8 mouse cellular contexts compared by ENCODE assay signal in the genomic region with DNA sequence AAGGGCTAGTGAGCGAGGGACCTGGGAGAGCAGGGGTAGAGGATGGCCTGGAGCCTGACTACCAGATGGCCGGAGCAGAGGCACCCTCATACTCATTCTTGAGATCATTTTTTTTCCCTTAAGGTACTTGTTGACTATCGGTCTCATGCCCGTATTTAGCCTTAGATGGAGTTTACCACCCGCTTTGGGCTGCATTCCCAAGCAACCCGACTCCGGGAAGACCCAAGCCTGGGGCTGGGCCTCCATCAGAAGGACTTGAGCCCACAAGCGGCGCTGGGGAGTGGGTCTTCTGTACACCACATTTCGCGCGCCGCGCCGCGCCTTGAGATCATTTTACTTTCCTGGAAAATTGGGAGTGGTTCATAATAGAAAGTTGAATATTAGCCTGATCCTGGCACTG.
DNase-seq lines count a peak whose midpoint lies in the region; ATAC-seq lines count a peak whose summit lies in the region.

No protein-coding gene starts in this region.

- H3K9ac ChIP-seq in embryonic facial prominence, embryonic 15.5 days = no peak overlapping the region
- H3K9ac ChIP-seq in heart, embryonic 11.5 days (ENCODE audit: low read depth, low read length) = no peak overlapping the region
- H3K9ac ChIP-seq in kidney, embryonic 16.5 days (replicated peaks; ENCODE audit: low read length) = no peak overlapping the region
- H3K9ac ChIP-seq in limb, embryonic 15.5 days = no peak overlapping the region
- no peak overlapping the region for H3K9ac ChIP-seq in stomach, embryonic 15.5 days

- no peak overlapping the region for H3K4me2 ChIP-seq in embryonic facial prominence, embryonic 15.5 days (replicated peaks)
- H3K4me2 ChIP-seq in heart, embryonic 11.5 days = no peak overlapping the region
- no peak overlapping the region for H3K4me2 ChIP-seq in kidney, embryonic 16.5 days (replicated peaks; ENCODE audit: low read depth, low read length)
- no peak overlapping the region for H3K4me2 ChIP-seq in limb, embryonic 15.5 days
- H3K4me2 ChIP-seq in stomach, embryonic 15.5 days = no peak overlapping the region

- H3K27ac ChIP-seq in embryonic facial prominence, embryonic 15.5 days (replicated peaks) = no peak overlapping the region
- H3K27ac ChIP-seq in heart, embryonic 11.5 days (ENCODE audit: low read depth, low read length) = no peak overlapping the region
- no peak overlapping the region for H3K27ac ChIP-seq in kidney, embryonic 16.5 days (ENCODE audit: low read length)
- no peak overlapping the region for H3K27ac ChIP-seq in limb, embryonic 15.5 days
- H3K27ac ChIP-seq in stomach, embryonic 15.5 days = no peak overlapping the region

- peak; percentile 93 for DNase-seq in A20 (ENCODE audit: low read depth, low spot score)
- DNase-seq in adrenal gland, postnatal 25 days = peak; percentile 99
- peak; percentile 59 to 87 for DNase-seq in monocyte, adult 2 months (ENCODE audit: low read depth in 1 of 2, low spot score in 2 of 2)

- ATAC-seq in embryonic facial prominence, embryonic 15.5 days (ENCODE audit: insufficient number of reproducible peaks, low FRiP score, low TSS enrichment, low read depth) = peak; percentile 88; the same call in 1 of the 2 replicates
- peak; percentile 92 for ATAC-seq in heart, embryonic 11.5 days (replicated peaks; ENCODE audit: insufficient number of reproducible peaks, low FRiP score, low TSS enrichment)
- ATAC-seq in kidney, embryonic 16.5 days (ENCODE audit: low FRiP score, low TSS enrichment) = peak; percentile 89; the same call in 1 of the 2 replicates
- 0 out of 2 replicates have a peak, but pooled peaks have one; percentile 74 for ATAC-seq in limb, embryonic 15.5 days (ENCODE audit: insufficient number of reproducible peaks, low FRiP score, low TSS enrichment, low read depth)
- ATAC-seq in stomach, embryonic 15.5 days (ENCODE audit: insufficient read depth, low FRiP score, low read depth) = peak; percentile 97

- H3K27me3 ChIP-seq in embryonic facial prominence, embryonic 15.5 days = no peaks in the 10 kb centered on the region
- no peaks in the 10 kb centered on the region for H3K27me3 ChIP-seq in heart, embryonic 11.5 days (ENCODE audit: control insufficient read depth, insufficient read depth, low read length)
- no peaks in the 10 kb centered on the region for H3K27me3 ChIP-seq in kidney, embryonic 16.5 days (ENCODE audit: insufficient read depth, low read length)
- no peaks in the 10 kb centered on the region for H3K27me3 ChIP-seq in limb, embryonic 15.5 days
- no peaks in the 10 kb centered on the region for H3K27me3 ChIP-seq in stomach, embryonic 15.5 days (replicated peaks)

- H3K9me3 ChIP-seq in embryonic facial prominence, embryonic 15.5 days (replicated peaks) = no peaks in the 10 kb centered on the region
- H3K9me3 ChIP-seq in heart, embryonic 11.5 days (replicated peaks; ENCODE audit: control insufficient read depth, low read length) = no peaks in the 10 kb centered on the region
- H3K9me3 ChIP-seq in kidney, embryonic 16.5 days (ENCODE audit: low read length) = no peaks in the 10 kb centered on the region
- no peaks in the 10 kb centered on the region for H3K9me3 ChIP-seq in limb, embryonic 15.5 days
- H3K9me3 ChIP-seq in stomach, embryonic 15.5 days = no peaks in the 10 kb centered on the region

- H3K4me3 ChIP-seq in embryonic facial prominence, embryonic 15.5 days (replicated peaks) = no peak overlapping the region
- H3K4me3 ChIP-seq in heart, embryonic 11.5 days (ENCODE audit: low read depth, low read length) = no peak overlapping the region
- no peak overlapping the region for H3K4me3 ChIP-seq in kidney, embryonic 16.5 days (ENCODE audit: low read length)
- no peak overlapping the region for H3K4me3 ChIP-seq in limb, embryonic 15.5 days
- H3K4me3 ChIP-seq in stomach, embryonic 15.5 days (replicated peaks) = no peak overlapping the region

- no peaks in the 10 kb centered on the region for H3K36me3 ChIP-seq in embryonic facial prominence, embryonic 15.5 days
- no peaks in the 10 kb centered on the region for H3K36me3 ChIP-seq in heart, embryonic 11.5 days (ENCODE audit: control insufficient read depth, insufficient read depth, low read length)
- no peaks in the 10 kb centered on the region for H3K36me3 ChIP-seq in kidney, embryonic 16.5 days (ENCODE audit: insufficient read depth, low read length)
- H3K36me3 ChIP-seq in limb, embryonic 15.5 days = no peaks in the 10 kb centered on the region
- H3K36me3 ChIP-seq in stomach, embryonic 15.5 days = no peaks in the 10 kb centered on the region

- no peaks in the 10 kb centered on the region for H3K4me1 ChIP-seq in embryonic facial prominence, embryonic 15.5 days
- no peaks in the 10 kb centered on the region for H3K4me1 ChIP-seq in heart, embryonic 11.5 days (ENCODE audit: control insufficient read depth, insufficient read depth, low read length)
- H3K4me1 ChIP-seq in kidney, embryonic 16.5 days (ENCODE audit: insufficient read depth, low read length) = no peaks in the 10 kb centered on the region
- H3K4me1 ChIP-seq in limb, embryonic 15.5 days = no peaks in the 10 kb centered on the region
- H3K4me1 ChIP-seq in stomach, embryonic 15.5 days = no peaks in the 10 kb centered on the region

- WGBS in embryonic facial prominence, embryonic 15.5 days = 90% methylated on average over 16 of the region's 16 CpGs
- 86% methylated on average over 16 of the region's 16 CpGs for WGBS in heart, embryonic 11.5 days (ENCODE audit: insufficient replicate concordance)
- 92% methylated on average over 15 of the region's 16 CpGs for WGBS in kidney, embryonic 16.5 days
- 89% methylated on average over 16 of the region's 16 CpGs for WGBS in limb, embryonic 15.5 days
- WGBS in stomach, embryonic 15.5 days = 91% methylated on average over 16 of the region's 16 CpGs
